Mouse (Mus musculus) midbrain, embryonic 12.5 days (tissue): ENCODE measurements around the gene 1810043G02Rik. TPM values are rescaled to one million over a fixed set of nuclear protein-coding genes. Genes with fewer than 3 reads are reported as not detected.
"Not testable (repeated sequence)": the region's sequence is repeated elsewhere in the genome, so short reads cannot be mapped to it uniquely, and the experiment has no call there.

Experiments
- ATAC-seq: fragments of 200-750 bp; cut with Nextera tagmentation; 2 replicates; pipeline ENCODE4 v1.8.0; 2017; ENCODE audit warnings: low read depth, moderate TSS enrichment, moderate library complexity; ENCODE audit not compliant: low FRiP score
- H3K27ac ChIP-seq: fragments of 300-500 bp; sonication (generic); replicated peaks from 2 replicates; pipeline ENCODE4 v1.5.1; 2016; ENCODE audit warnings: mild to moderate bottlenecking
- H3K27me3 ChIP-seq: fragments of 300-500 bp; sonication (generic); 2 replicates; pipeline ENCODE4 v1.6.1; 2016; ENCODE audit warnings: mild to moderate bottlenecking
- H3K36me3 ChIP-seq: fragments of 300-500 bp; sonication (generic); 2 replicates; pipeline ENCODE4 v1.6.1; 2016
- H3K4me1 ChIP-seq: fragments of 300-500 bp; sonication (generic); 2 replicates; pipeline ENCODE4 v1.6.1; 2016
- H3K4me2 ChIP-seq: fragments of 300-500 bp; sonication (generic); replicated peaks from 2 replicates; pipeline ENCODE4 v1.6.1; 2016; ENCODE audit warnings: mild to moderate bottlenecking, moderate library complexity
- H3K4me3 ChIP-seq: fragments of 300-500 bp; sonication (generic); 2 replicates; pipeline ENCODE4 v1.5.1; 2016; ENCODE audit warnings: mild to moderate bottlenecking
- H3K9ac ChIP-seq: fragments of 300-500 bp; sonication (generic); replicated peaks from 2 replicates; pipeline ENCODE4 v1.6.1; 2016; ENCODE audit warnings: mild to moderate bottlenecking, moderate library complexity
- H3K9me3 ChIP-seq: fragments of 300-500 bp; sonication (generic); 2 replicates; pipeline ENCODE4 v1.6.1; 2016; ENCODE audit warnings: mild to moderate bottlenecking
- WGBS: fragments of 180-500 bp; shearing (Covaris S2); methylation state at CpG from one replicate; pipeline ENCODE4 v1.1.7; 2016; 5-methylcytosine and 5-hydroxymethylcytosine counted together
- polyA plus RNA-seq: library from polyadenylated mRNA; unstranded; fragments of >200 nt; fragmentation: Nextera tagmentation; extraction: Ambion mirVana; gene quantifications from 2 replicates; pipeline ENCODE4 v1.2.1, GENCODE M21; 2016

Gene 1810043G02Rik
- polyA plus RNA-seq, 1 experiment from 2014 or later: 32.9 TPM

DNA sequence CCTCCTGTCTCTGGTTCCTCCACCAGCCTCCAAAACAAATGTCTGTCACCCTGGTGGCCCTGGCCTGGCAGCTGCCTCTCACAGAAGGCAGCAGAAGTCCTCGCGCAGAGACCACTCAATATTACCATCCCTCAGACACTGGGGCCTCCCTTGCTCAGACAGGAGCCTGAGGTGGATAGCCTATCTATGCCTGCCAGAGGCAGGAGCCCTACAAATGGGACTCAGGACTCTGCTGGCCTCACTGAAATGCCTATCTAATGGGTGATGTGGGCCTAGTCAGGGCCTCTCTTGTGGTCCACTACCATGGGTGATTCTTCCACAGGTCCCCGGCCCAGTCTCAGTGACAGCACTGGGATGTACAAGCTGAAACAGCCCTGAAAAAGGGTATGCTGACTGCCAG is 29.8 kb downstream of the 1810043G02Rik start:
- no peak for ATAC-seq
- WGBS: 84% methylated on average over 3 of the region's 3 CpGs
- Histone ChIP-seq H3K27me3 (peaks cover 7% of the 10 kb centered on the region), H3K9me3 (no peaks in the 10 kb centered on the region), H3K4me2 (peak overlapping the region; percentile 78), H3K9ac (peak overlapping the region; percentile 89), H3K27ac (no peak overlapping the region), H3K4me3 (peak overlapping the region; percentile 65), H3K36me3 (no peaks in the 10 kb centered on the region), H3K4me1 (peaks cover 35% of the 10 kb centered on the region)

- H3K27me3 ChIP-seq: peaks cover 7% of the 10 kb centered on the region
- WGBS: under 1% methylated on average over 58 of the region's 59 CpGs
Measured at GRCm38 (mm10) chr10:78009184-78009944, 31.0 kb downstream of the 1810043G02Rik start.

DNA sequence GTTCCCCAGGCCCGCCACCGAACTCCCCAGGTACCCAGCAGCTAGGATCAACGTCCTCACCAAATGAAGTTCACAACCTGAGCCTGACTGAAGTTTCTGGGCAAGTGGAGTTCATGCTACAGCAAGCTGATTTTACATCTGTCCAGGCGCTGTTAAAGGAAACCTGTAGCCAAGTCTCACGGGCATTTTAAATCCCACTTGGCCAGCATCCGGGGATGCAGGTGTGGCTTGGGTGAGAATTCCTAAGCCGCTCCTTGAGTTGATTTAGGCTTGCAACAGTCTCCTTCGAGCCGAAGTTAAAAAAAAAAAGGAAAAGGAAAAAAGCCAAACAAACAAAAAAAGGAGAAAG is 31.6 kb downstream of the 1810043G02Rik start, which contains the start of gene Pfkl:
Gene Pfkl (minus strand): TSS at position 139 of the 349 bp plus-strand sequence.
- H3K36me3 ChIP-seq: no peaks in the 10 kb centered on the region
- H3K4me3 ChIP-seq: peak within 1 kb of the TSS; percentile 65
- peak within 1 kb of the TSS; percentile 94 for H3K27ac ChIP-seq
- H3K27me3 ChIP-seq: peaks cover 7% of the 10 kb centered on the region
- WGBS: under 1% methylated on average over 9 of the region's 9 CpGs
- no peak for ATAC-seq
- peak within 1 kb of the TSS; percentile 78 for H3K4me2 ChIP-seq
- peaks cover 35% of the 10 kb centered on the region for H3K4me1 ChIP-seq
- no peaks in the 10 kb centered on the region for H3K9me3 ChIP-seq
- peak within 1 kb of the TSS; percentile 89 for H3K9ac ChIP-seq

More at GRCm38 (mm10) chr10:78009184-78009944, 31.0 kb downstream of the 1810043G02Rik start:
- Histone ChIP-seq H3K4me1 (peaks cover 35% of the 10 kb centered on the region), H3K4me2 (peak overlapping the region; percentile 78), H3K9ac (peak overlapping the region; percentile 89), H3K4me3 (peak overlapping the region; percentile 65), H3K9me3 (no peaks in the 10 kb centered on the region), H3K36me3 (no peaks in the 10 kb centered on the region), H3K27ac (peak overlapping the region; percentile 94)
- ATAC-seq: peak; percentile 97

- 15% methylated on average over 10 of the region's 10 CpGs for WGBS
- Histone ChIP-seq H3K9ac (no peak overlapping the region; the same call in 1 of the 2 replicates), H3K9me3 (no peaks in the 10 kb centered on the region), H3K36me3 (no peaks in the 10 kb centered on the region), H3K27me3 (peaks cover 7% of the 10 kb centered on the region), H3K4me1 (peaks cover 35% of the 10 kb centered on the region), H3K4me3 (peak overlapping the region; percentile 20; the same call in 1 of the 2 replicates), H3K4me2 (peak overlapping the region; percentile 38), H3K27ac (no peak overlapping the region)
- ATAC-seq: no peak
Measured at GRCm38 (mm10) chr10:78010335-78010734, 32.0 kb downstream of the 1810043G02Rik start.

DNA sequence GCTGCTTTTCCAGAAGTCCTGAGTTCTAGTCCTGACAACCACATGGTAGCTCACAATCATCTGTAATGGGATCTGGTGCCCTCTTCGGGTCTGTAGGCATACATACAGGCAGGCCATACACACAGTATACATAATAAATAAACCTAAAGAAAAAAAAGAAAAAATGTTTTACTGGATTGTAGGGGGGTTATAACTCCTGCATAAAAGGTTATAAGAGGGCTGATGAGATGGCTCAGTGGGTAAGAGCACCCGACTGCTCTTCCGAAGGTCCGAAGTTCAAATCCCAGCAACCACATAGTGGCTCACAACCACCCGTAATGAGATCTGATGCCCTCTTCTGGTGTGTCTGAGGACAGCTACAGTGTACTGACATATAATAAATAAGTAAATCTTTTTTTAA is 32.8 kb downstream of the 1810043G02Rik start:
- H3K27me3 ChIP-seq, H3K27ac ChIP-seq, H3K9ac ChIP-seq, H3K9me3 ChIP-seq, H3K36me3 ChIP-seq, ATAC-seq, H3K4me3 ChIP-seq, H3K4me2 ChIP-seq: not testable (repeated sequence)
- WGBS: 94% methylated on average over 5 of the region's 5 CpGs
- H3K4me1 ChIP-seq: peaks cover 30% of the 10 kb centered on the region

GRCm38 (mm10) chr10:78012661-78013495 is 34.6 kb downstream of the 1810043G02Rik start:
- no peaks in the 10 kb centered on the region for H3K9me3 ChIP-seq
- no peak for ATAC-seq

DNA sequence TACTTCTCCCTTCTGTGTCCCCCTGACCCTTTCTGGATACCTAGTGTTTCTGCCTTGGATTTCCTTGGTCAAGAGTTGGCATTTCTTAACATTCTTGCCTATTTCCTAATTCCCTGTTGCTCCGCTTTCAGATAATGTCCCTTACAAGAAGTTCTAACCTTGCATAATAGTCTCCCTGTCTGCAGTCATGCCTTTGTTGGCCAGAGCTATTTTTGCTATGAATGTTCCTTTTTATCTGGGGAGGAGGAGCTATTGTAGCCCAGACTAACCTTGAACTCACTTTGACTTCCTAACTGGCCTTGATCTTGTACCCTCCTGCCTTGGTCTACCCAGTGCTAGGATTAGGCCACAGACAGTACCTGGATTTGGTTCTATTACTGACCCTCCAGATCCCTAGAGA is 37.2 kb downstream of the 1810043G02Rik start:
- WGBS: 97% methylated on average over 1 of the region's 1 CpGs

More at GRCm38 (mm10) chr10:78012661-78013495, 34.6 kb downstream of the 1810043G02Rik start:
- Histone ChIP-seq H3K27ac (no peak overlapping the region), H3K4me2 (no peak overlapping the region), H3K9ac (no peak overlapping the region), H3K4me3 (no peak overlapping the region), H3K4me1 (peaks cover 14% of the 10 kb centered on the region), H3K27me3 (peaks cover 17% of the 10 kb centered on the region), H3K36me3 (no peaks in the 10 kb centered on the region)
- WGBS: 91% methylated on average over 18 of the region's 18 CpGs

DNA sequence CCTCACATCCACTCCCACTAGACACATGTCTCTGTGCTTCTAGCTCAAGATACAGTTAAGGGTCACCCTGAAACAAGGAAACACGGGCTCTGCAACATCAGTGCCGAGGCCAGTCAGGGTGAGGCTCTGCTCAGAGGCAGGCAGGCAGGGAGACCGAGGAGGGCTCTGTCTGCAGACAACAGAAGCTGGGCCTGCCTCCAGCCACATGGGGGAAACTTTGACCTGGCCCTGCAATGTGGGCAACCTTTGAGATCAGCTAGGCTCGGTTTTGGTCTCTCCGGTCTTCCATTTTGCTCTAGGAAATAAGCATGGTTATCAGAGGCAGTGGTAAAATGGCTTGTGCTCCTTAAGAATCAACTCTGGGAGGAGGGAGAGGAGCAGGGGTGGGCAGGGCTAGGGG is 38.0 kb downstream of the 1810043G02Rik start:
- ATAC-seq: no peak
- Histone ChIP-seq H3K27me3 (0 out of 2 replicates have a peak, but pooled peaks cover 13% of the 10 kb centered on the region), H3K9me3 (no peaks in the 10 kb centered on the region), H3K4me3 (no peak overlapping the region), H3K36me3 (no peaks in the 10 kb centered on the region), H3K9ac (no peak overlapping the region), H3K4me2 (no peak overlapping the region), H3K27ac (no peak overlapping the region), H3K4me1 (no peaks in the 10 kb centered on the region)
- WGBS: 58% methylated on average over 5 of the region's 5 CpGs

More for the DNA sequence above, 37.2 kb downstream of the 1810043G02Rik start:
- ATAC-seq: no peak
- 0 out of 2 replicates have a peak, but pooled peaks cover under 1% of the 10 kb centered on the region for H3K4me1 ChIP-seq
- H3K36me3 ChIP-seq: no peaks in the 10 kb centered on the region
- H3K4me3 ChIP-seq: no peak overlapping the region
- H3K9me3 ChIP-seq: no peaks in the 10 kb centered on the region
- H3K9ac ChIP-seq: no peak overlapping the region
- H3K4me2 ChIP-seq: no peak overlapping the region
- H3K27ac ChIP-seq: no peak overlapping the region
- peaks cover 18% of the 10 kb centered on the region for H3K27me3 ChIP-seq

DNA sequence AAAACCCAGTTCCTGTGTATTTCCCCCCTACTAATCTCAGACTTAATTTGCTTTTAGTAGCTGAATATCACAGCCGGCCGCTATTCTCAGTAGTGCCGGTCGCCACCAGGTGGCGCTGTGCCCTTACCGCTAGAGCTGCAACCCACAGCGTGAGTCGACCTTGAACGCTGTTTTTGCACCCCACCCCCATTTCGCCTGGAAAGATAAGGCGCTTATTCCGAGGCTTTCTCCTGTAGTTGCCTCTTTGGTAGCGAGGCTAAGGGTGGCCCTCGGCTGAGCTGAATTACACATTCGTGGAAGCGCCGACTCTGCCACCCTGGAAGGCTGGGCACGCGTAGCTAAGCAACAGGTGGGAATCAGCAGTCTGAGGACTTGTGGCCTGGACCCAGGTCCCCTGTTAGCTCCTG is 40.5 kb downstream of the 1810043G02Rik start:
- Histone ChIP-seq H3K4me1 (no peaks in the 10 kb centered on the region), H3K4me3 (peak overlapping the region; percentile 27; the same call in 1 of the 2 replicates), H3K9me3 (no peaks in the 10 kb centered on the region), H3K36me3 (no peaks in the 10 kb centered on the region), H3K27me3 (0 out of 2 replicates have a peak, but pooled peaks cover 13% of the 10 kb centered on the region), H3K9ac (no peak overlapping the region), H3K4me2 (peak overlapping the region; percentile 51), H3K27ac (no peak overlapping the region)
- WGBS: 20% methylated on average over 19 of the region's 19 CpGs
- ATAC-seq: peak; percentile 58; the same call in 1 of the 2 replicates

DNA sequence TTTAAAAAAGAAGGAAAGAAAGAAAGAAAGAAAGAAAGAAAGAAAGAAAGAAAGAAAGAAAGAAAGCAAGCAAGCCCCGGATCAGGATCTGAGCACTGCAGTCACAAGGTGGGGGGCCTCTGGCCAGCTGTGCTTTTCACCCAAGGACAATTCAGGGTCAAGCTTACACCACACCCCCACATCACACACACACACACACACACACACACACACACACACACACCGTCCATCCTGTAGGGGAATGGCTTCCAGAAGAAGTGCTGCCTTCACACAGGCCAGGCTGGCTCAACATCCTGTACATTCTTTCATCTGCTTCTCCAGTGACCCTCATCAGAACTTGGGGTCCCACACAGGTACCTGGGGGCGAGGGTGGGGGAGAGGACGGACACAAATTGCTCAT is 41.0 kb downstream of the 1810043G02Rik start:
- WGBS: 86% methylated on average over 4 of the region's 4 CpGs
- no peak overlapping the region for H3K4me2 ChIP-seq
- H3K9me3 ChIP-seq: no peaks in the 10 kb centered on the region
- ATAC-seq: peak; percentile 27; the same call in 1 of the 2 replicates
- no peak overlapping the region for H3K27ac ChIP-seq
- 0 out of 2 replicates have a peak, but pooled peaks cover 13% of the 10 kb centered on the region for H3K27me3 ChIP-seq
- no peaks in the 10 kb centered on the region for H3K36me3 ChIP-seq
- no peak overlapping the region for H3K9ac ChIP-seq
- no peaks in the 10 kb centered on the region for H3K4me1 ChIP-seq
- no peak overlapping the region for H3K4me3 ChIP-seq

- WGBS: 96% methylated on average over 7 of the region's 11 CpGs
- H3K4me3 ChIP-seq, H3K4me1 ChIP-seq, H3K36me3 ChIP-seq, H3K9ac ChIP-seq, H3K27ac ChIP-seq, H3K9me3 ChIP-seq, H3K4me2 ChIP-seq, ATAC-seq: not testable (repeated sequence)
- H3K27me3 ChIP-seq: 0 out of 2 replicates have a peak, but pooled peaks cover 13% of the 10 kb centered on the region
Measured at GRCm38 (mm10) chr10:78019984-78020383, 41.7 kb downstream of the 1810043G02Rik start.

GRCm38 (mm10) chr10:78025453-78025852 is 47.1 kb downstream of the 1810043G02Rik start:
- H3K27me3 ChIP-seq, H3K4me2 ChIP-seq, H3K9me3 ChIP-seq, ATAC-seq, H3K4me1 ChIP-seq, H3K36me3 ChIP-seq, H3K4me3 ChIP-seq, H3K9ac ChIP-seq, H3K27ac ChIP-seq: not testable (repeated sequence)
- WGBS: 79% methylated on average over 6 of the region's 8 CpGs
